Mouse (Mus musculus) embryonic fibroblast, embryonic 13.5 days (primary cell): ENCODE results near the gene Agpat4. TPM values are rescaled to one million over a fixed set of nuclear protein-coding genes. Genes with fewer than 3 reads are reported as not detected.
A peak's percentile ranks its signal among the peaks of the same experiment; 100 is the strongest.

Source experiments
- H3K27ac ChIP-seq: 2 replicates; pipeline ENCODE4 v1.5.1; 2012; ENCODE audit warnings: low read length, control low read depth, inconsistent platforms; ENCODE audit not compliant: insufficient read depth
- H3K4me1 ChIP-seq: 2 replicates; pipeline ENCODE4 v1.6.1; 2011; ENCODE audit warnings: low read length; ENCODE audit not compliant: control insufficient read depth, insufficient read depth
- H3K4me3 ChIP-seq: 2 replicates; pipeline ENCODE4 v1.5.1; 2011; ENCODE audit warnings: mild to moderate bottlenecking, control low read depth, low read length; ENCODE audit not compliant: insufficient read depth
- CTCF ChIP-seq: IDR thresholded peaks from 2 replicates; pipeline ENCODE4 v1.5.1; 2011; ENCODE audit warnings: mild to moderate bottlenecking, control low read depth, low read length, moderate library complexity, borderline replicate concordance; ENCODE audit not compliant: insufficient read depth
- POLR2A ChIP-seq: IDR thresholded peaks from 2 replicates; pipeline ENCODE4 v1.6.1; 2011; ENCODE audit warnings: low read depth, mild to moderate bottlenecking, control low read depth, low read length, moderate library complexity
- polyA plus RNA-seq: library from polyadenylated mRNA; stranded (reverse); fragments of >200 nt; gene quantifications from 2 replicates; pipeline ENCODE4 v1.2.4, GENCODE M21; 2011; ENCODE audit warnings: low read depth; ENCODE audit not compliant: missing spikeins, insufficient read length

The Agpat4 gene
- polyA plus RNA-seq, 1 experiment: 37.0 TPM

- Histone ChIP-seq H3K4me3 (no peak overlapping the region), H3K27ac (no peak overlapping the region), H3K4me1 (peaks cover 9% of the 10 kb centered on the region; the same call in 1 of the 2 replicates)
- TF ChIP-seq POLR2A (no peak), CTCF (no peak)
These were observed 46.0 kb downstream of the Agpat4 start for GRCm38 (mm10) chr17:12164507-12164906.

- H3K4me3 ChIP-seq: no peak overlapping the region
- peaks cover 9% of the 10 kb centered on the region; the same call in 1 of the 2 replicates for H3K4me1 ChIP-seq
- H3K27ac ChIP-seq: no peak overlapping the region
- TF ChIP-seq CTCF (no peak), POLR2A (no peak)
These were observed 46.6 kb downstream of the Agpat4 start for GRCm38 (mm10) chr17:12165009-12165695.

GRCm38 (mm10) chr17:12165701-12166100 lies 47.2 kb downstream of the Agpat4 start:
- Histone ChIP-seq H3K4me1 (peaks cover 9% of the 10 kb centered on the region; the same call in 1 of the 2 replicates), H3K27ac (no peak overlapping the region), H3K4me3 (no peak overlapping the region)
- TF ChIP-seq CTCF (no peak), POLR2A (no peak)

- H3K4me1 ChIP-seq: 0 out of 2 replicates have a peak, but pooled peaks cover 3% of the 10 kb centered on the region
- H3K27ac ChIP-seq: peak overlapping the region; percentile 15; the same call in 1 of the 2 replicates
- TF ChIP-seq CTCF: no peak
- no peak for TF ChIP-seq POLR2A
- no peak overlapping the region for H3K4me3 ChIP-seq
These were observed 50.0 kb downstream of the Agpat4 start for GRCm38 (mm10) chr17:12168536-12168935.

GRCm38 (mm10) chr17:12169326-12169836 lies 50.9 kb downstream of the Agpat4 start:
- H3K27ac ChIP-seq: no peak overlapping the region

GRCm38 (mm10) chr17:12170791-12171497 lies 52.4 kb downstream of the Agpat4 start:
- Histone ChIP-seq H3K4me3 (no peak overlapping the region), H3K27ac (no peak overlapping the region), H3K4me1 (0 out of 2 replicates have a peak, but pooled peaks cover 2% of the 10 kb centered on the region)
- TF ChIP-seq POLR2A (no peak), CTCF (no peak)

More at GRCm38 (mm10) chr17:12169326-12169836, 50.9 kb downstream of the Agpat4 start:
- Histone ChIP-seq H3K4me3 (no peak overlapping the region), H3K4me1 (0 out of 2 replicates have a peak, but pooled peaks cover 2% of the 10 kb centered on the region)
- TF ChIP-seq POLR2A (no peak), CTCF (no peak)

- Histone ChIP-seq H3K4me3 (no peak overlapping the region), H3K27ac (no peak overlapping the region), H3K4me1 (0 out of 2 replicates have a peak, but pooled peaks cover 2% of the 10 kb centered on the region)
- TF ChIP-seq CTCF (no peak), POLR2A (no peak)
These were observed 53.2 kb downstream of the Agpat4 start for GRCm38 (mm10) chr17:12171666-12172065.

GRCm38 (mm10) chr17:12174221-12174620 lies 55.7 kb downstream of the Agpat4 start:
- Histone ChIP-seq H3K27ac (no peak overlapping the region), H3K4me3 (no peak overlapping the region), H3K4me1 (0 out of 2 replicates have a peak, but pooled peaks cover 2% of the 10 kb centered on the region)
- TF ChIP-seq CTCF (no peak), POLR2A (no peak)

GRCm38 (mm10) chr17:12174896-12175295 lies 56.4 kb downstream of the Agpat4 start:
- Histone ChIP-seq H3K4me1 (0 out of 2 replicates have a peak, but pooled peaks cover 2% of the 10 kb centered on the region), H3K4me3 (no peak overlapping the region), H3K27ac (no peak overlapping the region)
- no peak for TF ChIP-seq CTCF
- no peak for TF ChIP-seq POLR2A
